Mouse (Mus musculus) lung, embryonic 15.5 days (tissue): ENCODE results near the gene Gm11568. TPM values are rescaled to one million over a fixed set of nuclear protein-coding genes. Genes with fewer than 3 reads are reported as not detected.

Experiments used
- polyA plus RNA-seq: library from polyadenylated mRNA; unstranded; fragments of >200 nt; fragmentation: Nextera tagmentation; extraction: Ambion mirVana; gene quantifications from 2 replicates; pipeline ENCODE4 v1.2.1, GENCODE M21; 2015

The Gm11568 gene
- polyA plus RNA-seq, 1 experiment from 2014 or later, result not detected

Other genes starting within 250 kb of the Gm11568 start
- gene Gm11937, start 247.7 kb upstream of the Gm11568 start, polyA plus RNA-seq, result not detected in 2 replicates
- not detected in 2 replicates for gene Krtap2-4, start 243.1 kb upstream of the Gm11568 start, polyA plus RNA-seq
- not detected in 2 replicates for gene Gm11562, start 237.5 kb upstream of the Gm11568 start, polyA plus RNA-seq
- gene Krtap4-1, start 229.7 kb upstream of the Gm11568 start, polyA plus RNA-seq, result not detected in 2 replicates
- not detected in 2 replicates for gene Krtap4-2, start 222.8 kb upstream of the Gm11568 start, polyA plus RNA-seq
- gene Krtap4-7, start 213.8 kb upstream of the Gm11568 start, polyA plus RNA-seq, result not detected in 2 replicates
- not detected in 2 replicates for gene Gm11555, start 207.7 kb upstream of the Gm11568 start, polyA plus RNA-seq
- not detected in 2 replicates for gene Gm11563, start 199.0 kb upstream of the Gm11568 start, polyA plus RNA-seq
- not detected in 2 replicates for gene Krtap4-6, start 192.0 kb upstream of the Gm11568 start, polyA plus RNA-seq
- gene Gm14190, start 167.2 kb upstream of the Gm11568 start, polyA plus RNA-seq, result not detected in 2 replicates
- gene Gm14180, start 123.6 kb upstream of the Gm11568 start, polyA plus RNA-seq, result not detected in 2 replicates
- gene Gm11595, start 85.0 kb upstream of the Gm11568 start, polyA plus RNA-seq, result not detected in 2 replicates
- not detected in 2 replicates for gene Krtap4-8, start 77.2 kb upstream of the Gm11568 start, polyA plus RNA-seq
- not detected in 2 replicates for gene Krtap4-9, start 72.7 kb upstream of the Gm11568 start, polyA plus RNA-seq
- gene Gm11596, start 64.5 kb upstream of the Gm11568 start, polyA plus RNA-seq, result not detected in 2 replicates
- not detected in 2 replicates for gene Gm11569, start 59.0 kb upstream of the Gm11568 start, polyA plus RNA-seq
- not detected in 2 replicates for gene Gm11554, start 53.5 kb upstream of the Gm11568 start, polyA plus RNA-seq
- gene Krtap4-13, start 48.0 kb upstream of the Gm11568 start, polyA plus RNA-seq, result not detected in 2 replicates
- not detected in 2 replicates for gene Gm11564, start 42.3 kb upstream of the Gm11568 start, polyA plus RNA-seq
- gene 2300003K06Rik, start 19.9 kb upstream of the Gm11568 start, polyA plus RNA-seq, result not detected in 2 replicates
- gene Krtap4-16, start 6.3 kb upstream of the Gm11568 start, polyA plus RNA-seq, result not detected in 2 replicates
- gene Gm11559, start 6.6 kb downstream of the Gm11568 start, polyA plus RNA-seq, result not detected in 2 replicates
- gene Krtap9-1, start 15.5 kb downstream of the Gm11568 start, polyA plus RNA-seq, result not detected in 2 replicates
- not detected in 2 replicates for gene Gm11567, start 21.3 kb downstream of the Gm11568 start, polyA plus RNA-seq
- gene Krtap31-1, start 50.0 kb downstream of the Gm11568 start, polyA plus RNA-seq, result not detected in 2 replicates
- not detected in 2 replicates for gene Gm11565, start 56.8 kb downstream of the Gm11568 start, polyA plus RNA-seq
- not detected in 2 replicates for gene Krtap31-2, start 78.4 kb downstream of the Gm11568 start, polyA plus RNA-seq
- gene Krtap9-5, start 90.6 kb downstream of the Gm11568 start, polyA plus RNA-seq, result not detected in 2 replicates
- not detected in 2 replicates for gene Krtap29-1, start 121.1 kb downstream of the Gm11568 start, polyA plus RNA-seq
- not detected in 2 replicates for gene Krtap16-1, start 128.7 kb downstream of the Gm11568 start, polyA plus RNA-seq
- gene Krtap17-1, start 136.1 kb downstream of the Gm11568 start, polyA plus RNA-seq, result 1.6 and 2.3 TPM in 2 replicates
- not detected in 2 replicates for gene Krt33a, start 158.3 kb downstream of the Gm11568 start, polyA plus RNA-seq
- not detected in 2 replicates for gene Krt33b, start 172.0 kb downstream of the Gm11568 start, polyA plus RNA-seq
- 0.34 TPM in 1 of 2 replicates, not detected in the other for gene Krt34, start 183.6 kb downstream of the Gm11568 start, polyA plus RNA-seq
- 0.10 TPM in 1 of 2 replicates, not detected in the other for gene Krt31, start 192.6 kb downstream of the Gm11568 start, polyA plus RNA-seq
- not detected in 2 replicates for gene Krt32, start 230.3 kb downstream of the Gm11568 start, polyA plus RNA-seq
- not detected in 2 replicates for gene Krt35, start 238.3 kb downstream of the Gm11568 start, polyA plus RNA-seq
- gene Krt36, start 247.7 kb downstream of the Gm11568 start, polyA plus RNA-seq, result 0.13 and 0.20 TPM in 2 replicates